Mouse (Mus musculus): ENCODE measurements at regions not wholly inside any gene's neighbourhood (a gene's known extent, or its start where the extent isn't known, plus 50 kb on each side); places are given as distances from the start of the nearest gene placed in this dataset.
A peak's percentile ranks its signal among the peaks of the same experiment; 100 is the strongest.
"Not testable (repeated sequence)": the region's sequence is repeated elsewhere in the genome, so short reads cannot be mapped to it uniquely, and the experiment has no call there.

GRCm38 (mm10) chr5:148820476-148820875 is 108.6 kb downstream of the Katnal1 start:
- DNase-seq (ENCODE audit: low read depth, low spot score), result peak; percentile 13

GRCm38 (mm10) chr5:148819423-148819822 is 109.7 kb downstream of the Katnal1 start:
- no peak for DNase-seq (ENCODE audit: low read depth, low spot score)

GRCm38 (mm10) chr5:148818746-148819145 is 110.4 kb downstream of the Katnal1 start:
- DNase-seq (ENCODE audit: low read depth, low spot score), result no peak

- DNase-seq (ENCODE audit: low read depth, low spot score), result no peak
Observed at GRCm38 (mm10) chr5:148812840-148813239, 116.3 kb downstream of the Katnal1 start.

GRCm38 (mm10) chr5:148812016-148812415 is 117.1 kb downstream of the Katnal1 start:
- peak; percentile 90 for DNase-seq (ENCODE audit: low read depth, low spot score)

- no peak for DNase-seq (ENCODE audit: low read depth, low spot score)
Observed at GRCm38 (mm10) chr5:148809485-148809884, 119.6 kb downstream of the Katnal1 start.

GRCm38 (mm10) chr5:148809055-148809454 is 120.1 kb downstream of the Katnal1 start:
- no peak for DNase-seq (ENCODE audit: low read depth, low spot score)

GRCm38 (mm10) chr5:148808426-148808825 is 120.7 kb downstream of the Katnal1 start:
- peak; percentile 44 for DNase-seq (ENCODE audit: low read depth, low spot score)

GRCm38 (mm10) chr5:148807612-148808011 is 121.5 kb downstream of the Katnal1 start:
- DNase-seq (ENCODE audit: low read depth, low spot score), result peak; percentile 32

GRCm38 (mm10) chr5:148805030-148805429 is 124.1 kb downstream of the Katnal1 start:
- DNase-seq (ENCODE audit: low read depth, low spot score), result no peak

GRCm38 (mm10) chr5:148803772-148804171 is 125.3 kb downstream of the Katnal1 start:
- DNase-seq (ENCODE audit: low read depth, low spot score), result no peak

GRCm38 (mm10) chr5:148802720-148803119 is 126.4 kb downstream of the Katnal1 start:
- peak; percentile 59 for DNase-seq (ENCODE audit: low read depth, low spot score)

GRCm38 (mm10) chr5:148798541-148798940 is 130.6 kb downstream of the Katnal1 start:
- no peak for DNase-seq (ENCODE audit: low read depth, low spot score)

GRCm38 (mm10) chr5:148796072-148796471 is 133.0 kb downstream of the Katnal1 start:
- no peak for DNase-seq (ENCODE audit: low read depth, low spot score)

- peak; percentile 53 for DNase-seq (ENCODE audit: low read depth, low spot score)
Observed at GRCm38 (mm10) chr5:148794465-148794864, 134.7 kb downstream of the Katnal1 start.

- DNase-seq (ENCODE audit: low read depth, low spot score), result peak; percentile 91
Observed at GRCm38 (mm10) chr5:148792736-148793440, 136.2 kb downstream of the Katnal1 start.

- DNase-seq (ENCODE audit: low read depth, low spot score), result no peak
Observed at GRCm38 (mm10) chr5:148791651-148792050, 137.5 kb downstream of the Katnal1 start.

- not testable (repeated sequence) for DNase-seq (ENCODE audit: low read depth, low spot score)
Observed at GRCm38 (mm10) chr5:148790343-148790742, 138.8 kb downstream of the Katnal1 start.

GRCm38 (mm10) chr5:148789823-148790222 is 139.3 kb downstream of the Katnal1 start:
- DNase-seq (ENCODE audit: low read depth, low spot score), result peak; percentile 34

GRCm38 (mm10) chr5:148789147-148789566 is 140.0 kb downstream of the Katnal1 start:
- DNase-seq (ENCODE audit: low read depth, low spot score), result peak; percentile 69

- DNase-seq (ENCODE audit: low read depth, low spot score), result no peak
Observed at GRCm38 (mm10) chr5:148788690-148789089, 140.4 kb downstream of the Katnal1 start.

GRCm38 (mm10) chr5:148787270-148787669 is 141.8 kb downstream of the Katnal1 start:
- no peak for DNase-seq (ENCODE audit: low read depth, low spot score)

GRCm38 (mm10) chr5:148781076-148781475 is 148.0 kb downstream of the Katnal1 start:
- not testable (repeated sequence) for DNase-seq (ENCODE audit: low read depth, low spot score)
